Mouse (Mus musculus) megakaryocyte, embryonic 14.5 days (primary cell): Measurements from ENCODE around the gene Mybpc2.

Source experiments
- FLI1 ChIP-seq: IDR thresholded peaks from 2 replicates; pipeline ENCODE4 v1.6.1; 2012; ENCODE audit warnings: low read length, inconsistent platforms, mixed read lengths
- GATA1 ChIP-seq: IDR thresholded peaks from 3 replicates; pipeline ENCODE4 v1.6.1; 2012; ENCODE audit warnings: mixed read lengths, low read length, inconsistent platforms, borderline replicate concordance

DNA sequence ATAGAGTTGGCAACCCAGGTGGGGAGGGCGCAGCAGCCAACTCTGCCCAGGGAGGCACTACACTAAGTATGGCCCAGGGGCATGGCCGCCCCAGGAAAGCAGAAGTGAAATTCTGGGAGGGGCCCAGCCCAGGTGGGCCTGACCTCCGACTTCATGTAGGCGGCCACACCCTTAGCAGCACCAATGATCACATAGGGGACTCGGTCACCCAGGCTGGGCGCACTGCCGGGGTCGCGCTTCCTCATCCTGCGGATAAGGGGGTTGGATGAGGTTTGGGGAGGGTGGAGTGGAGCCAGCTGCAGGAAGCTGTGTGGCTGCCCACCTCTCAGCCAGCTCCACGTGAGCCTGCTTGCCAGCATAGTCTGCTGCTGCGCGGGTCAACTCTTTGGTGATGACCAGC is 9.8 kb upstream of the Mybpc2 start:
- no peak for TF ChIP-seq GATA1
- TF ChIP-seq FLI1: no peak
